Mouse (Mus musculus) midbrain, embryonic 14.5 days (tissue): Measurements from ENCODE around the gene Rgp1. TPM values are rescaled to one million over a fixed set of nuclear protein-coding genes. Genes with fewer than 3 reads are reported as not detected.

Experiments used
- ATAC-seq: fragments of 200-750 bp; cut with Nextera tagmentation; 2 replicates; pipeline ENCODE4 v1.8.0; 2017; ENCODE audit warnings: moderate number of reproducible peaks, moderate library complexity; ENCODE audit not compliant: low FRiP score, low TSS enrichment
- DNase-seq: peaks from one replicate; pipeline ENCODE4 v3.0.0-alpha.2; 2015
- H3K27ac ChIP-seq: fragments of 300-500 bp; sonication (generic); replicated peaks from 2 replicates; pipeline ENCODE4 v1.5.1; 2014; ENCODE audit warnings: mild to moderate bottlenecking, low read depth, low read length, moderate library complexity
- H3K27me3 ChIP-seq: fragments of 300-500 bp; sonication (generic); 2 replicates; pipeline ENCODE4 v1.6.1; 2014; ENCODE audit warnings: low read length, control low read depth, mixed read lengths; ENCODE audit not compliant: control insufficient read depth, insufficient read depth
- H3K36me3 ChIP-seq: fragments of 300-500 bp; sonication (generic); 2 replicates; pipeline ENCODE4 v1.6.1; 2014; ENCODE audit warnings: low read length, control low read depth; ENCODE audit not compliant: control insufficient read depth, insufficient read depth
- H3K4me1 ChIP-seq: fragments of 300-500 bp; sonication (generic); 2 replicates; pipeline ENCODE4 v1.6.1; 2014; ENCODE audit warnings: mild to moderate bottlenecking, antibody characterized with exemption, low read length, control low read depth; ENCODE audit not compliant: control insufficient read depth, insufficient read depth
- H3K4me2 ChIP-seq: fragments of 300-500 bp; sonication (generic); 2 replicates; pipeline ENCODE4 v1.6.1; 2014; ENCODE audit warnings: mild to moderate bottlenecking, low read length, moderate library complexity
- H3K4me3 ChIP-seq: fragments of 300-500 bp; sonication (generic); replicated peaks from 2 replicates; pipeline ENCODE4 v1.5.1; 2014; ENCODE audit warnings: low read depth, low read length
- H3K9ac ChIP-seq: fragments of 300-500 bp; sonication (generic); replicated peaks from 2 replicates; pipeline ENCODE4 v1.6.1; 2014; ENCODE audit warnings: mild to moderate bottlenecking, low read length, moderate library complexity
- H3K9me3 ChIP-seq: fragments of 300-500 bp; sonication (generic); 2 replicates; pipeline ENCODE4 v1.6.1; 2016; ENCODE audit warnings: low read length, control low read depth, mixed read lengths; ENCODE audit not compliant: control insufficient read depth
- WGBS: fragments of 180-500 bp; shearing (Covaris S2); extraction: QIAGEN DNeasy Blood & Tissue Kit; methylation state at CpG from one replicate; pipeline ENCODE4 v1.1.7; 2014; 5-methylcytosine and 5-hydroxymethylcytosine counted together
- microRNA-seq: library from miRNA; unstranded; fragments of <30 nt; microRNA quantifications from one replicate; pipeline ENCODE4, GENCODE M21; 2016
- polyA plus RNA-seq: library from polyadenylated mRNA; unstranded; fragments of >200 nt; fragmentation: Nextera tagmentation; extraction: Ambion mirVana; gene quantifications from 2 replicates; pipeline ENCODE4 v1.2.1, GENCODE M21; 2014

Gene Rgp1
- polyA plus RNA-seq, 1 experiment from 2014 or later: 28.5 TPM

DNA sequence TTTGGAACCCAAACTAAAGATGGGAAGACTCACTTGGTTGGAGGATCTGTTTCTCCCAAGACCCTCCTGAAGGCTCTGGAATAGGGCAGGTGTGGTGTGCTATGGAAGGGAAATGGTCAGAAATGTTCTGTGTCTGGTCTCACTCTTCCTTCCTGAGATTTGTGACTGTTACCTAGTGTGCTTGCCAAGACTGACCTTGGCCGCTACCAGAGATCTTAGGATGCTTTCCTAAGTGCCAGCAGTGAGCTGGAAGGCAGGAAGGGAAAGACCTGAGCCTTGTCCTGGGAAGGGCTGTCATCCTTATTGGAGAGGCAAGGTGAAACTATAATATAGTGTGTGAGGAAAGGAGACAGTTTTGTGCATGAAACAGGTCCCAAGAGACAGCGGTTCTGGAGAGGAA, 55.2 kb downstream of the Rgp1 start:
- Histone ChIP-seq H3K27me3 (no peaks in the 10 kb centered on the region), H3K4me2 (peak overlapping the region; percentile 88; the same call in 1 of the 2 replicates), H3K27ac (no peak overlapping the region), H3K4me3 (no peak overlapping the region), H3K4me1 (peaks cover 28% of the 10 kb centered on the region), H3K9me3 (no peaks in the 10 kb centered on the region), H3K36me3 (no peaks in the 10 kb centered on the region), H3K9ac (no peak overlapping the region)
- 96% methylated on average over 2 of the region's 2 CpGs for WGBS
- ATAC-seq (no peak), DNase-seq (no peak)

DNA sequence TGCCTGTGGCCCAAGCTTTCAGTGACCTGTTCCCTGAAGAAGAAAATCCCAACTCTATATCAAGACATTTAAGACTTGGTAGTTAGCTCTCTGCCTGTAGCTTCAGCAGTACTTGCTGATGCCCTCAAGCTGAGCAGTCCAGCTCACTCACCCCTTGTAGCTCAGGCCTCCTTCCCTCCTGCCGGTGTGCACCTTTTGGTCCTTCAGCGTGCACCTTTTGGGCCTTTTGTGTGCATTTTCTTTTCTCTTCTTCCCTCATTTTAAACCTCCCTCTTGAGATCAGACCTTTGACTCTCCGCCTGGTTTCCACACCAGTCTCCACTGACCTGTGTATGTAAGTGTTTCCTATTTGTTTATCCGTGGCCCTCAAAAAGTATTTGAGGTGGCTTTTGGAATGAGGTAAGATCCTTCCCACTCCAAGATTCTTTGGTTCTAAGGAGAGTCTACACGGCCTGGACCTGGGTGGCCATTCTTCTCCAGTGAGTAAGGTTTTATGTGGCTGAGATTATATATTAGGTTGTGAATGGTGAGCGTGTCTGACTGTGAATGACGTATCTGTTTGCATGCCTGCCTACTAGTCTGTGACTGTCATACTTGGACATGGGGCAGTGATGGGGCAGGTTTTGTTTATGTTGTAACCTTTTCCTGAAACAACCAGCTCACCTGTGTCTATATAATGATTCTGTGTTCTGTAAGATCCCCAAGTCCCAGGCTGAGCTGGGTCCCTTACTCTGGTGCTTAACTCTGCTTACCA, 56.3 kb downstream of the Rgp1 start:
- no peak overlapping the region for H3K4me3 ChIP-seq

DNA sequence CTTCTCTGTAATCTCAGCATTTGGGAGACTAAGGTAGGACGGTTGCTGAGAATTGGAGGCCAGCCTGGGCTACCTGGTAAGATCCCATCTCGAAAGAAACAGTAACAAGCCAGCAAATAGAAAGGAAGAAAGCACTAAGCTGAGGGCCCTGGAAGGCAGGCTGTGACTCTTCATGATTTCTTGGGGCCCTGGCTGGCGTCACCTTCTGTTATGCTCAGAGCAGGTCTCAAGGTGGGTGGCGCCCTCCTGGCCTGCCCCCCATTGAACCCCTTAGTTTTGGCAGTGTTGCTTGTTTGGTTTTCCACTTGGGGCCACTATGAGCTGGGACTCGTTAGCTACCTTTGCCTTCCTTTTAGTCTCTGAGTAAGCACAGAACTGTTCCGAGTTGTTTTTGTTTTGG, 58.2 kb downstream of the Rgp1 start:
- no peak overlapping the region for H3K27ac ChIP-seq
- no peaks in the 10 kb centered on the region for H3K27me3 ChIP-seq
- WGBS: 76% methylated on average over 6 of the region's 6 CpGs
- no peak overlapping the region for H3K9ac ChIP-seq
- ATAC-seq (no peak), DNase-seq (no peak)
- H3K4me3 ChIP-seq: no peak overlapping the region
- H3K4me2 ChIP-seq: no peak overlapping the region
- H3K9me3 ChIP-seq: no peaks in the 10 kb centered on the region
- peaks cover 25% of the 10 kb centered on the region for H3K4me1 ChIP-seq
- 0 out of 2 replicates have a peak, but pooled peaks cover 3% of the 10 kb centered on the region for H3K36me3 ChIP-seq

More for the DNA sequence above, 56.3 kb downstream of the Rgp1 start:
- H3K9ac ChIP-seq: no peak overlapping the region
- no peaks in the 10 kb centered on the region for H3K27me3 ChIP-seq
- no peak overlapping the region for H3K4me2 ChIP-seq
- H3K27ac ChIP-seq: no peak overlapping the region
- ATAC-seq: no peak
- H3K9me3 ChIP-seq: no peaks in the 10 kb centered on the region
- DNase-seq: no peak
- H3K36me3 ChIP-seq: no peaks in the 10 kb centered on the region
- WGBS: 86% methylated on average over 7 of the region's 7 CpGs
- peaks cover 28% of the 10 kb centered on the region for H3K4me1 ChIP-seq

Small RNAs within 50 kb of the gene (microRNA-seq; reads per million reads assigned to microRNA genes)
- gene Gm25262: not detected

Other genes starting within 250 kb of the Rgp1 start
- gene Rusc2, start 196.7 kb upstream of the Rgp1 start, polyA plus RNA-seq: 68.1 and 106 TPM in 2 replicates
- gene Fam166b, start 149.6 kb upstream of the Rgp1 start, polyA plus RNA-seq: 0.46 and 0.76 TPM in 2 replicates
- 20.9 and 21.2 TPM in 2 replicates for gene Tesk1, start 136.8 kb upstream of the Rgp1 start, polyA plus RNA-seq
- gene Cd72, start 124.1 kb upstream of the Rgp1 start, polyA plus RNA-seq: 7.9 and 12.9 TPM in 2 replicates
- not detected in 2 replicates for gene Sit1, start 95.0 kb upstream of the Rgp1 start, polyA plus RNA-seq
- 68.1 and 80.6 TPM in 2 replicates for gene Ccdc107, start 85.8 kb upstream of the Rgp1 start, polyA plus RNA-seq
- gene Arhgef39, start 79.0 kb upstream of the Rgp1 start, polyA plus RNA-seq: 5.0 and 6.0 TPM in 2 replicates
- 0.30 TPM in 1 of 2 replicates, not detected in the other for gene Car9, start 71.7 kb upstream of the Rgp1 start, polyA plus RNA-seq
- 3.6 and 10.8 TPM in 2 replicates for gene Tpm2, start 55.0 kb upstream of the Rgp1 start, polyA plus RNA-seq
- 80.9 and 82.8 TPM in 2 replicates for gene Creb3, start 16.4 kb upstream of the Rgp1 start, polyA plus RNA-seq
- gene Tln1, start 16.0 kb upstream of the Rgp1 start, polyA plus RNA-seq: 60.3 and 65.5 TPM in 2 replicates
- 50.5 and 53.4 TPM in 2 replicates for gene Gba2, start 158 bp downstream of the Rgp1 start, polyA plus RNA-seq
- 2.1 TPM in 2 replicates for gene Msmp, start 5.8 kb downstream of the Rgp1 start, polyA plus RNA-seq
- 15.1 and 16.2 TPM in 2 replicates for gene Npr2, start 53.2 kb downstream of the Rgp1 start, polyA plus RNA-seq
- gene Spag8, start 74.9 kb downstream of the Rgp1 start, polyA plus RNA-seq: 5.1 and 5.8 TPM in 2 replicates
- 68.8 and 81.3 TPM in 2 replicates for gene Hint2, start 77.8 kb downstream of the Rgp1 start, polyA plus RNA-seq
- 11.2 and 13.3 TPM in 2 replicates for gene Tmem8b, start 90.3 kb downstream of the Rgp1 start, polyA plus RNA-seq
- gene Fam221b, start 90.4 kb downstream of the Rgp1 start, polyA plus RNA-seq: 2.7 and 2.9 TPM in 2 replicates
- gene Olfr70, start 122.1 kb downstream of the Rgp1 start, polyA plus RNA-seq: not detected in 2 replicates
- 0.16 TPM in 1 of 2 replicates, not detected in the other for gene Olfr71, start 131.5 kb downstream of the Rgp1 start, polyA plus RNA-seq
- gene Hrct1, start 148.5 kb downstream of the Rgp1 start, polyA plus RNA-seq: 0.20 and 0.30 TPM in 2 replicates
- gene Spaar, start 151.3 kb downstream of the Rgp1 start, polyA plus RNA-seq: not detected in 2 replicates
- gene Olfr159, start 192.3 kb downstream of the Rgp1 start, polyA plus RNA-seq: not detected in 2 replicates
- not detected in 2 replicates for gene Olfr156, start 245.2 kb downstream of the Rgp1 start, polyA plus RNA-seq